Mouse (Mus musculus) left cerebral cortex, adult 18-20 months (tissue): ENCODE results near the gene Tmem18. TPM values are rescaled to one million over a fixed set of nuclear protein-coding genes. Genes with fewer than 3 reads are reported as not detected.

Experiments
- microRNA-seq, 2 experiments: library from miRNA; unstranded; fragments of <30 nt; microRNA quantifications; one replicate each; pipeline ENCODE4 v1.2.0; 2021
- total RNA-seq, 2 experiments: library from RNA; stranded (reverse); gene quantifications; 2 replicates each; pipeline ENCODE4 v1.2.3; 2021

The Tmem18 gene
- total RNA-seq, 2 experiments from 2014 or later: 30.0 to 33.8 TPM

Small RNAs within 50 kb of the gene (microRNA-seq; reads per million reads assigned to microRNA genes)
- gene Gm25243: 0 reads per million in 2 experiments

Other genes starting within 250 kb of the Tmem18 start
- gene Sntg2, start 211.1 kb upstream of the Tmem18 start, total RNA-seq: 10 to 100 TPM in 1 of 2 experiments, 1 to 10 TPM in 1; 8.8 to 10.4 TPM